Mouse (Mus musculus) heart, postnatal 0 days (tissue): Measurements from ENCODE around the gene Phb2. TPM values are rescaled to one million over a fixed set of nuclear protein-coding genes. Genes with fewer than 3 reads are reported as not detected.

Experiments
- ATAC-seq: fragments of 200-750 bp; cut with Nextera tagmentation; 2 replicates; pipeline ENCODE4 v1.8.0; 2017; ENCODE audit warnings: low read depth, moderate number of reproducible peaks, moderate library complexity; ENCODE audit not compliant: insufficient read depth
- DNase-seq: peaks from one replicate; pipeline ENCODE4 v3.0.0-alpha.2; 2016; ENCODE audit warnings: low spot score
- H3K27ac ChIP-seq: fragments of 300-500 bp; sonication (generic); 2 replicates; pipeline ENCODE4 v1.5.1; 2014; ENCODE audit warnings: low read depth, mild to moderate bottlenecking
- H3K27me3 ChIP-seq: fragments of 300-500 bp; sonication (generic); 2 replicates; pipeline ENCODE4 v1.6.1; 2014; ENCODE audit warnings: low read length, mixed read lengths; ENCODE audit not compliant: control insufficient read depth, insufficient read depth
- H3K36me3 ChIP-seq: fragments of 300-500 bp; sonication (generic); replicated peaks from 2 replicates; pipeline ENCODE4 v1.6.1; 2014; ENCODE audit warnings: low read length, mixed read lengths; ENCODE audit not compliant: control insufficient read depth, insufficient read depth
- H3K4me1 ChIP-seq: fragments of 300-500 bp; sonication (generic); 2 replicates; pipeline ENCODE4 v1.6.1; 2014; ENCODE audit warnings: antibody characterized with exemption; ENCODE audit not compliant: control insufficient read depth, insufficient read depth
- H3K4me2 ChIP-seq: fragments of 300-500 bp; sonication (generic); 2 replicates; pipeline ENCODE4 v1.6.1; 2014; ENCODE audit warnings: low read depth, mild to moderate bottlenecking, low read length, moderate library complexity
- H3K4me3 ChIP-seq: fragments of 300-500 bp; sonication (generic); 2 replicates; pipeline ENCODE4 v1.5.1; 2014; ENCODE audit warnings: low read depth, low read length
- H3K9ac ChIP-seq: fragments of 300-500 bp; sonication (generic); replicated peaks from 2 replicates; pipeline ENCODE4 v1.6.1; 2014; ENCODE audit warnings: low read depth, low read length, mixed read lengths
- H3K9me3 ChIP-seq: fragments of 300-500 bp; sonication (generic); replicated peaks from 2 replicates; pipeline ENCODE4 v1.6.1; 2016; ENCODE audit warnings: low read length; ENCODE audit not compliant: control insufficient read depth
- CTCF ChIP-seq: IDR thresholded peaks from 2 replicates; pipeline ENCODE4 v1.5.1; 2016; ENCODE audit warnings: antibody characterized with exemption, control low read depth, low read depth
- EP300 ChIP-seq: IDR thresholded peaks from 2 replicates; pipeline ENCODE4 v1.6.1; 2016; ENCODE audit warnings: antibody characterized with exemption, low read depth
- WGBS: fragments of 180-500 bp; shearing (Covaris S2); extraction: QIAGEN DNeasy Blood & Tissue Kit; methylation state at CpG from one replicate; pipeline ENCODE4 v1.1.7; 2014; 5-methylcytosine and 5-hydroxymethylcytosine counted together
- polyA plus RNA-seq: library from polyadenylated mRNA; unstranded; fragments of >200 nt; fragmentation: Nextera tagmentation; extraction: Ambion mirVana; gene quantifications from 2 replicates; pipeline ENCODE4 v1.2.1, GENCODE M21; 2015
- total RNA-seq: library from RNA; depleted of rRNA; stranded (reverse); fragments of >200 nt; gene quantifications from 2 replicates; pipeline ENCODE4 v1.2.3, GENCODE M21; 2014; ENCODE audit warnings: low replicate concordance

The Phb2 gene
- total and polyA plus RNA-seq, 2 experiments from 2014 or later, result 407 to 432 TPM

DNA sequence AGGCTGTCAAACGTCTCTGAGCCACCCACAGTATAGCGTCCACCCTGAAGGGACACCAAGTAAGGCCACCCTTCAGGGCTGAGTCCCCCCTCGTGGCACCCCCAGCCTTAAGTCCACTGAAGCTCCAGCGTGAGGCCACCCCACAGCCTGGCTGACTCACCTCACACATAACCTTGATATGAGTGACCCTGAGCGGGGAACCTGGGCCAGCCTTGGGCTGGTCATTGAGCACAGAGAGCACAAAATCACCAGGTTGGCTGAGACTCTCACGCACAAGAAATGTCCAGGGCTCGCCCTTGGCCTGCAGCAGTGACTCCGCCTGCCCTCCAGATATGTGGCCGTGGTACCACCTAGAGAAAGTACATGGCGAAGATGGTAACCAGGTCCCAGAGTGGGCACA is 16.5 kb downstream of the Phb2 start:
- H3K27me3 ChIP-seq, result no peaks in the 10 kb centered on the region
- no peak for ATAC-seq
- no peak overlapping the region for H3K4me3 ChIP-seq
- WGBS, result 77% methylated on average over 10 of the region's 10 CpGs
- no peaks in the 10 kb centered on the region for H3K9me3 ChIP-seq
- no peak overlapping the region for H3K9ac ChIP-seq
- H3K36me3 ChIP-seq, result no peaks in the 10 kb centered on the region
- no peak overlapping the region for H3K4me2 ChIP-seq
- peaks cover 3% of the 10 kb centered on the region; the same call in 1 of the 2 replicates for H3K4me1 ChIP-seq
- TF ChIP-seq EP300, result no peak
- no peak for TF ChIP-seq CTCF
- H3K27ac ChIP-seq, result no peak overlapping the region
- DNase-seq, result no peak

DNA sequence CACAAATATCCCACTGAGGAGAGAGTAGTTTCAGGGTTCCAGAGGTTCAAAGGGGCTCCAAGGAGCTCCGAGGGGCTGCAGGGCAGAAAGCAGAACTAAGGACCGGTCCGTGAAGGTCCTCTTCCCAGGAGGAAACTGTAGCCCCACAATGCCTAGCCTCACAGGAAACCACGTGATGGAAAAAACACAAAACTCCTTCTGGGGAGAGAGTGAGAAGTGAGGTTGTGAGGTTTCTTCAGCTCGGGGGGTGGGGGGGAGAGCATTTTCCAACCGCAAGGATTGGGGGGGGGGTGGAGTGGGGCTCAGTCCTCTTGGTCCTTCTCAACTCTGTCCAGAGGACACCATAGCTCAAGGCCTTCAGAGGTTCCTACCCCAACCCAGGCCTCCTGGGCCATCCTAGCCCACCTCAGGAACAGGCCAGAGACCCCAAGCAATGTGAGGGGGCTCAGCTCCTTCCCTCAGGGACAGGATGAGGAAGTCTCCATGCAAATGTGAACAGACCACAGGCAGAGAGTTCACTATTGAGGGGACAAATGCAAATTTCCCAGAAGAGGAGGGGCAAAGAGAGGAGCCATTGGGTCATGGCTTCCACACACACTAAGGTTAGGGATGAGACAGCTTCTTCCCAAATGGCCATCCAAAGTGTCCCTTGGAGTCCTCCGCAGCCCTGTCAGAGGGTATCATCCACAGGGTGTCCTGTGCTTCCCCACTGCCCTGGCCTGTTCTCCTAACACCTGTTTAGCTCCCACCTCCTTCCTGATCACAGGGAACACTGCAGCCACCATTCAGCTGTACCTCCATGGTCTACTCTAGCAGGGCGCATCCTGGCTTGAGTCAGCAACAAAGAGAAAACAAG is 17.9 kb downstream of the Phb2 start:
- ATAC-seq (no peak), DNase-seq (no peak)
- Histone ChIP-seq H3K27me3 (no peaks in the 10 kb centered on the region), H3K27ac (no peak overlapping the region), H3K36me3 (no peaks in the 10 kb centered on the region), H3K9ac (no peak overlapping the region), H3K4me1 (peaks cover 3% of the 10 kb centered on the region; the same call in 1 of the 2 replicates), H3K4me2 (no peak overlapping the region), H3K9me3 (no peaks in the 10 kb centered on the region), H3K4me3 (no peak overlapping the region)
- 58% methylated on average over 8 of the region's 8 CpGs for WGBS
- TF ChIP-seq CTCF, result no peak
- no peak for TF ChIP-seq EP300

DNA sequence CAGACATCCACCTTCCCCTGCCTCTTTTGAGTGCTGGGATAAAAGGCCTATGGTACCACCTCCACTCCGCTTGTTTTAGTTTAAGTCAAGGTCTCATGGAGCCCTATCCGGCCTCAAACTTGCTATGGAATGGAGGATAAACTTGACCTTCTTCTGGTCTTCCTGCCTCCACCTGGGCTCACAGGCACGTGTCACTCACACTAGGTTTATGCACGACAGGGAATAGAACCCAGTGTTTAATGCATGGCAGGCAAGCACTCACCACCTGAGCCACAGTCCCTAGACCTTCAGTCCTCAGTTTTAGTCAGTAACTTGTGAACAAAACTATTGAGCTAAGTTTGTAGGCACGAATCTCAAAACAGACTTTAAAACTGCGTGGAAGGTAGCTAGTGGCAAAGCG is 18.9 kb downstream of the Phb2 start:
- no peak overlapping the region for H3K4me2 ChIP-seq
- peaks cover 3% of the 10 kb centered on the region; the same call in 1 of the 2 replicates for H3K4me1 ChIP-seq
- no peak overlapping the region for H3K9ac ChIP-seq
- TF ChIP-seq CTCF, result no peak
- no peak for TF ChIP-seq EP300
- no peaks in the 10 kb centered on the region for H3K9me3 ChIP-seq
- no peak for DNase-seq
- H3K27ac ChIP-seq, result no peak overlapping the region
- ATAC-seq, result no peak
- WGBS, result 83% methylated on average over 7 of the region's 7 CpGs
- H3K27me3 ChIP-seq, result no peaks in the 10 kb centered on the region
- no peak overlapping the region for H3K4me3 ChIP-seq
- no peaks in the 10 kb centered on the region for H3K36me3 ChIP-seq

DNA sequence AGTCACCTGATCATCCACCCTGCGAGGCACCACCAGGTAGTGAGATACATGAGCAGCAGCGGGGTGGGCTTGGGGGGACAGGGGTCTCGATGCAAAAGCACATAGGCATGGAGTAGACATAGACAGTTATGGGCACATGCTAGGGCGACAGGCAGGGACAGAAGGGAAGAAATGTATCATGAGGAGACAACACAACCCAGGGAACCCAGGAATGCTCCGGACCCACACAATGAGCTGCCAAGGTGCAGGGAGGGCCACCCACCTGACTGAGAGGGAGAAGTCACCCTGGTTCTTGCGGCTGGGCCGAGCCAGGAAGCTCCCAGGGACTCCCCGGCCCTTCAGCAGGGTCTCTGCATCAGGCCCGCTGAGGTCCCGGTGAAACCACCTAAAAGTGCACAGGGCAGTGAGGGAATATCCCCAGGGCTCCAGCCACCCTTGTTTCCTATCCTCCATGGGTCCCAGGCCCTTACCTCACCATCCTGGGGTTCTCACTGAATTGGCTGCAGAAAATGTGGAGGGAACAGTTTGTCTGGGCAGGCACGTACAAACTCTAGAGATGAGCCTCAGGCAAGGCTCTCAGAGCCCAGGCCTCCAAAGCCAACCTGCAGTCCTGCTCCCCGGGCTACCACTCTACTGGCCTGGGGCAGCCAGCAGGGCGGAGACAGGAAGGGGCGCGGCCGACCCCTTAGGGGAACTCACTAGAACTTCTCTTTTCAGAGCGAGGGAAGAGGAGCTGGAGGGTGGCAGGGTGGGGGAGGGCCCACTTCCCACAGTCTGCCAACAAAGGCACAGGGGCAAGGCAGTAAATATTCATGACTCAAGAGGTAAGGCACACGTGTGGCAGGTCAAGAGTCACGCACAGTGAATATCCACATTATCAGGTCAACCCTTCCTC is 20.6 kb downstream of the Phb2 start:
- WGBS, result 57% methylated on average over 19 of the region's 19 CpGs
- Histone ChIP-seq H3K27me3 (no peaks in the 10 kb centered on the region), H3K9ac (no peak overlapping the region; the same call in 1 of the 2 replicates), H3K36me3 (no peaks in the 10 kb centered on the region), H3K4me1 (peaks cover 3% of the 10 kb centered on the region; the same call in 1 of the 2 replicates), H3K27ac (no peak overlapping the region), H3K9me3 (no peaks in the 10 kb centered on the region), H3K4me3 (peak overlapping the region; percentile 12; the same call in 1 of the 2 replicates), H3K4me2 (peak overlapping the region; percentile 19; the same call in 1 of the 2 replicates)
- no peak for DNase-seq
- ATAC-seq, result no peak
- no peak for TF ChIP-seq EP300
- no peak for TF ChIP-seq CTCF

DNA sequence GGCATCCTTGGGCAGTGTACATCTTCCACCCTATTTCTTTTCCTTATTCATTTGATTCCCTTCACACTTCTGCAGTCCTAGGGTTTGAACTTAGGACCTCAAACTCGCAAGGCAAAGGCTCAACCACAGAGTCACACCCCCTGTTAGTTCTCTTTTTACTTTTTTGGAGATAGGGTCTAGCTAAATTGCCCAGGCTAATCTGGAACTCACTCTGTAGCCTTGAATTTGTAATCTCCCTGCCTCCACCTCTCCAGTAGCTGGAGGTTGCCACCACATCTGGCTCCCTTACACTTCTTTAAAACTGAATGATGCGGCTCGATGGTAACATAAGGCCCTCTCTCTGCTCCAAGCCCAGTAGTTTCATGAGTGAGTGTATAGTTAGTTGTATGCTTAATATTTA is 22.3 kb downstream of the Phb2 start:
- H3K4me3 ChIP-seq, result no peak overlapping the region
- no peaks in the 10 kb centered on the region for H3K9me3 ChIP-seq
- no peak for DNase-seq
- H3K36me3 ChIP-seq, result no peaks in the 10 kb centered on the region; the same call in 1 of the 2 replicates
- no peak overlapping the region for H3K4me2 ChIP-seq
- 83% methylated on average over 3 of the region's 3 CpGs for WGBS
- ATAC-seq, result no peak
- peaks cover 3% of the 10 kb centered on the region; the same call in 1 of the 2 replicates for H3K4me1 ChIP-seq
- H3K27me3 ChIP-seq, result no peaks in the 10 kb centered on the region
- no peak for TF ChIP-seq EP300
- TF ChIP-seq CTCF, result no peak
- H3K27ac ChIP-seq, result no peak overlapping the region
- H3K9ac ChIP-seq, result no peak overlapping the region
